Mouse (Mus musculus) frontal cortex, postnatal 36 days (tissue): Measurements from ENCODE around the gene Col5a1.

Experiments used
- DNase-seq, 2 experiments: peaks; one replicate each; pipeline ENCODE4 v3.0.0; 2022; ENCODE audit warnings: low spot score in 2 of 2

The Col5a1 gene

DNA sequence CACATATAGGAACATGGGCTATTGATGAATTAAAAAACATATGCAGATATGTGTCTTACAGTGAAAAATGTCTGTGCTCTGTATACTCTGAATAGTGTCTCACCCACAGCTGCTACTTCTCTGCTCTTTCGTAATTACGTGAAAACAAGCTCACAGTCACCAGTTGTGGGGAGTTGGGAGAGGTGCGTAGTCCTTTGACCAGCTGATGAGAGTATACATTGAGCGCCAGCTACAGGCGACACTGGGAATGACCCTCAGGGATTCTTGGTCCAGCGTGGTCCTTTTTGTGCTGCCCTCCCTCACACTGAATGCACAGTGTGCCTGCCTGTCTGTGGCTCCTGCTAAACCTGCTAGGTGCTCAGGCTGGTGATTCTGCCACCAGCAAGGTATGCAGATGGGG lies 82.9 kb downstream of the Col5a1 start:
- DNase-seq: peak in 1 of 2 experiments; percentile 52

DNA sequence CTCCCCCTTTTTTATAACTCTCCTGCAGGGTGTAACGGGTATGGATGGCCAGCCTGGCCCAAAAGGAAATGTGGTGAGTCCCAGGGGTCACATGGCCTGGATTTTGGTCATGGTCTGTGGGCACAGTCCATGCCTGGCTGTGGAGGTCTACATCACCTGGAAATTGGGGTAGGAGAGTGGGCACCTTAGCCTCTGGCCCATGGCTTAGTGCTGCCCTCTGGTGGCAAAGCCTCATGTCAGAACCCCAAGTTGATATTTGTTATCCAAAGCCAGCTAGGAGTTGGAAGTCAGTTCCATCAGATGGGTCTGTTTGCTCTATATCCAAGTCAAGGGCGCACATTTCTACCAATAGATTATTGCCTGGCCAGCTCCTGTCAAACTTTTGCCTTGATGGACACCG lies 87.6 kb downstream of the Col5a1 start:
- peak; percentile 64 to 66 for DNase-seq

DNA sequence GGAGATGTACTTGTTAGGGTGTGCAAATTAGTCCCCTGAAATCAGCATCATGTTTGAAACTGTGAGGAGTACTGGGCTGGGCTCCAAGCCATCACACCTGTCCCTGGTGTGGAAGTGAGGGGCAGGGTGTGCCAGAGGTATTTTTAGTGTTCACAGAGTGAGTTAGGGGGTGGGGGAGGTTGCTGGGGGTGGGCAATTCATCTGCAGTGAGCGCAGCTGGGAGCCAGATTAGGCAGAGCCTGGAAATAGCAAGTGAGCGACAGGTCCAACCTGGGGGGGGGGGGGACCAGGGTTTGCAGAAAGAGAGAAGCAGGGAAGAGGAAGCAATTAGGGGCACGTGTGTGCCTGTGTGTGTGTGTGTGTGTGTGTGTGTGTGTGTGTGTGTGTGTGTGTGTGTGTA lies 89.6 kb downstream of the Col5a1 start:
- DNase-seq: peak in 1 of 2 experiments; percentile 23

DNA sequence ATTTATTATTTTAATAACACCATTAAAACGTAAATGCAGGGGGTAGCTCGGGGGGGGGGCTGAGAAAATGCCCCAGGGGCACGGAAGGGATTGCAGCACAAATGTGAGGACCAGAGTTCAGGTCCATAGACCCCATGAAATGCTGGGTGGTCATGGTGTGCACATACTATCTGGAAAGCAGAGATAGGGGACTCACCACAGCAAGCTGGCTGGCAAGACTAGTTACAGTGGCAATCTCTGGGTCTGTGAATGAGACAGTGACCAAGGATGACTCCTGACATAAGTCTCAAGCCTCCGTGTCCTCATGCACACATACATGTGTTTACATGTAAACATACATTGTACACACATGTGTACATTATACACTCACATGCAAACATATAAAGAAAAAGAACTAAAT lies 90.3 kb downstream of the Col5a1 start:
- DNase-seq: no peak

DNA sequence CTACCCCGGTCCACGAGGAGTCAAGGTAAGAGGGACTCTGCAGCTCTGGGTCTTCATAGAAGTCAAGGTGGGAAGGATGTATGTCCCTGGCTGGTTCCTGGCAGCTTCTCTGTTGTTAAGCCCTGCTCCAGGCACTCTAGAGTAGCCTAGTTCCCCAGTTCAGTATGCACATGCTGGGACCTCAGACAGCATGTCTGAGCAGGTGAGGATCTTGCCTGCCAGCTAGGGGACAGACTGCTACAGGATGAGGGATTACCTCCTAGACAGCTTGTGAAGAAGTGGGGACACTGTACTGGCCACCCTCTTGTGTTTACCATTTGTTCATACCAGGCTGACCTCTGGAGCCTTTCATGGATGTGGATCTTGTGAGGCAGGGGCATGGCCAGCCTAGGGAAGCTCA lies 94.8 kb downstream of the Col5a1 start:
- DNase-seq: no peak

DNA sequence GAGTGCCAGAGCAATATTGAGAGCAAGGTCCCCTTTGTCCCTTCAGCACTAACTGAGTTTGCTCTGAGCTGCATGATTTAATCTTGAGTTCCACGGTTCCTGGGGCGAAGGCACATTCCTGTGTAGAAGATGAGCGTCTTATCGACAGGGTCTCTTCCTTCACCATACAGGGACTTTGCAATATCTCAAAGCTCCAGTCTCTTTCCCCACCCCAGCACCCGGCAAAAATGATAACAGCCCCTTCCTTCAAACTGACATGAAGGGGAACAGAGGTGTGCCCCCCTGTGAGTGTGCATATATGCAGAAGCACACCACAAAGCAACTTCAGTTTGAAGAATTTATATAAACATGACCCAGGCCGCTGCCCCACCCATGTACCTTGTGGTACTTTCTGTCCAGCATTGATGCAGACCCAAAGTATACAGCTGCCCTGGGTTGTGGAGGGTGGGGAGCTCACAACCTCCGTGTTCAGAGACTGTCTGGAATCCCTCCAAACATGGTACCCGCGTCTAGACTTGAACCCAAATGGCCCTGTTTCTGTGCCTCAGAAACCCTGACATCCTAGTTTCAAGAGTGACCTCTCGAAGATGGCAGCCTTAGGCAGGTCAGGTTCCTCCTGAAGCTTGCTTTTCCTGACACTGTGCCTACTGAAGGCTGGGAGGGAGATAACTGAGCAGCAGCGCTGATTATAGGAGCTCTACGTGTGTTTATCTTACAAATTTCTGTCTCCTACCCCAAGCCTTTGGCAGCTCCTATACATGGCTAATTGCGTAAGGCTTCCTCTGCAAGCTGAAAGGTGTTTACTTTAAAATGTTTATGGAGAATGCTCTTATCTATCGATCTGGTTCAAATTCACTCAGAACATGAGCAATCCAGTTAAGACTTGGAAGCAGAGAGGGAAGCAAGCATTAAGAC lies 95.7 kb downstream of the Col5a1 start:
- no peak for DNase-seq

DNA sequence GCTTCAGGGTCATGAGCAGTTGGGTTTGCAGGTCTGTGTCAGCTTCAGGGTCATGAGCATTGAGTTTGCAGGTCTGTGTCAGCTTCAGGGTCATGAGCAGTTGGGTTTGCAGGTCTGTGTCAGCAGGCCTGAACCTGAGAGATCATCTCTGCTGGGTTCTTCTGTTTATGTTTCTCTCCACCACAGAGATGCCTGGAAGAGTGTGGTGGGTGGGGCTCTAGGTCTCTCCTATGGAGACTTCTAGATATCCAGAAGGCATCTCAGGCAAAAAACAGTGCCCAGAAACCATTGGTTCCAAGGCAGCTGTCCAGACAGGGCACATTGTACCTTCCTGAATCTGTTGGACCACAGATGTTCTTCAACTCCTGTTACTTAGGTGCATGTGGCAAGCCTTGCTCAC lies 96.9 kb downstream of the Col5a1 start:
- no peak for DNase-seq

DNA sequence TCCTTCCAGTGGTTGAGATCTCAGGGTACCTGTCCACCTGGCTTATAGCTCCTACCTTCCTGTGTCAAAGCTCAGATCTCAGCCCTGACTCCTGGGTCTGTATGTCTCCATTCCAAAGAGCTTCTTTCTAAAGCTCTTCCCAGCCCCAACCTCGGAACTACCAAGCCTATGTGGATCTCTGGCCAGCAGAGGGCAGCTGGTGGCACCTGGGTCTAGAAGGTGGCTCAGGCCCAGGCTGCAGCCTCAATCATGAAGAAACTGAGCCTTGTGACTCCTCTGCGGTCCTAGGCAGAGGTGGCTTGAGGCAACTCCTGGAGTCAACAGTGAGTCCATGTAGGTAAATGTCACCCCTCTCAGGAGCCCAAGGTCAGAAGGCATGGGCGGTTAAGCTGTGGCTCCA lies 97.7 kb downstream of the Col5a1 start:
- peak; percentile 35 to 49 for DNase-seq

DNA sequence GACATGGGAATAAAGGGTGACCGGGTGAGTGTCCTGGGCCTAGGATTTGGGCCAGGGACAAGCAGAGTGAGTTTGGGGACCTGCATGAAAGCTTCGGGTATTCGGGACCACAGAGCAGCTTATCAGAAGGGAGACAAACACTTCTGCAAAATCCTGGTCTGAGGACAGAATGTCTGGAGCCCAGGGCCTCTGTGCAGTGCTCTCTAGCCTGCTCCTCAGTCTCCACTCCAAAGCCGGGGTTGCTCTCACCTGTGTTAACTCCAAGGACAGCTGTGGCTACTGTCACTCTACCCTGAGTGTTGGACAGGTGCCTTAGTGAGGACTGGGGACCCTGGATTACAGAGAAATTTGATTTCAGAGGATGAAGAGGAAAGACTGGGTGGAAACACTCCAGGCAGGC lies 100.5 kb downstream of the Col5a1 start:
- DNase-seq: no peak

DNA sequence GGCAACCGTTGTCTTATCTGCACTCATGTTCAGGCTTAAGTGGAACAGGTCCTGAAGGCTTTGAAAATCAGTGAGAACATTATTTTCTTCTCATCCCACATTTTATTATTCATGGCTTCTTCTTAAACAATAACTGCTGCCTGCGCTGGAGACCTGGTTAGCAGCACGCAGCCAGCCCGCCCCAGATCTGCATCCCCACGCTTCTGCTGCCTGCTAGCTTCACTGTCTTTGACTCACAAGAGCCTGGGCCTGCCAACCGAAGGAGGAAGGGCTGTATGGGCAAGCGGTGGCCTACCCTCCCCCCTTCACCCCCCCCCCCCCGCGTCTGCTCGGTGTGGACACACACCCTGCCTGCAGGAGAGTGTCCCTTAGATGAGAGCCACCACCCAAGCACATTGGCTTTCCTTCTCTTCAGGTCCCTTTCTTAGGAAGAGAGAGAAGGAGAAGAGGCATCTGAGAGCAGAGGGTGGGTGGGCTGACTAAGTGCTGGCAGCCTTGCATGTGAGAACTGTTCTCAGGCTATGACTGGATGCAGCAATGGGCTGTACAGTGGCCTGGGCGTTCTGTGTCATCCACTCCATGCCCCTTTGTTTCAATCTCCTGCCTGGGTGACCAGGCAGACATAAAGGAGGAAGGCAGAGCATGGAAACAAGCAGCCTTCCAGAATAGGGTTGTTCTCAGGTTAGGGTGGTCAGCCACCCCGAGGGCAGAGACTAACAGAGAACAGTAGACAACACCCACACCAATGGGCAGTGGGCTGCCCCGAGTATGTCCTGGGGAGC lies 104.4 kb downstream of the Col5a1 start:
- peak in 1 of 2 experiments; percentile 23 for DNase-seq

DNA sequence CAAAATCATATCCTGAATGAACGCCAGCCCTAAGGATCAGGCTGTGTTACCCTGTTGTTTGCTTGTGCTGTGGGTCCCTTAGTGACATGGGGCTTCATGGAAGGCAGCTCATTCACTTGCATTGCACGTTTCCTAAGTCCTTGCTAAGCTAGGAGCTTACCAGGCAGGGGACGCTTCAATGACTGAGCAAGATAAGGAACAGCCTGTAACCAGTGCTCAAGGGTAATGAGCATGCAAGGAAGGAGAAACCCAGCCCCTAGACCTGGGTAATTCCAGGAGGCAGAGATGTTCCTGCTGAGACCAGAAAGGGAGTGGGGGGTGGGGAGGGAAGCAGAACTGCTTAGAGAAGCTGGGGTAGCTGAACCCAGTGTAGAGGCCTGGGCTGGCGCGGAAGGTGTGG lies 107.2 kb downstream of the Col5a1 start:
- no peak for DNase-seq

DNA sequence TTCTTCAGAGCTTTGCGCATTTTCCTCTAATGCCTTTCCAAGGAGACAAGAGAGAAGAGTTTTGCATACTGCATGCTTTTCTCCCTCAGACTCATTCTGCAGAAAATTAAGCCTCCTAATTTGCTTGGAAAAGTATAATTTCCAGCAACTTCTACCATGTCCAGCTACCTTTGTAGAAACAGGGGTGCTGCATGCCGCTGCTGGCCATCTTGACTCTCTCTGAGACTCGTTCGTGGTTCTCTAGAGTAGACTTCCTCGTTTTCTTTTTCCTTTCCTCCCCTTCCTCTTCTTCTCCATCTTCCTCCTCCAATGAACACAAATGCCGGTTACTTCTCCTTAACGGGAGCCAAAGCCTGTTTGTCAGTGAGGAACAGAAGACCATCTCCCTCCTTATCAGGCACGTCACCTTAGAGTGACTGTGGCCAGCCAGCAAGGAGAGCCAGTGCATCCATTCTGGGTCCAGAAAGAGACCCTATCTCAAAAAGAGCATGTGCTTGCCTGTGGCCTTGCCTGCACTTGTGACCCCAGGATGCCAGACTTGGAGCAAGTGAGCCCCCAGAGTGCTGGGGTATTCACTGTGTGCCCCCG lies 113.9 kb downstream of the Col5a1 start:
- DNase-seq: no peak

DNA sequence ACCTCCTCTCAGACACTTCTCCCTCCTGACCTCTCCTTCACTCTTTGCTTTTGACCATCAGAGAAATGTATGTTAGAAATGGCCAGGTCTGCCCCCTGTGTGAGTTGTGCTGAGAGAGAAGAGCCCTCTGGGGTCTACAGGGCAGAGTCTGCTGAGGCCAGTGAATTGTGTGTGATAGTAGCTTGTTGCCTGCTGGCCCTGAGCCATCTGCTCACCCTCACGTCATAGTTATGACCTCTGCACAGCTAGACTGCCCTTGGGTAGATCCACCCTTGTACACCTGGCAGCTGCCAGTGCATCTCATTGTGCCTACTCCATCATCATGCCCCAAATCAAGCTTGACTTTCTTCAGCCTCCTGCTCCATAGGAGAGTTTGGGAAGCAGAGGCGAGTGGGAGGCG lies 114.4 kb downstream of the Col5a1 start:
- DNase-seq: no peak

DNA sequence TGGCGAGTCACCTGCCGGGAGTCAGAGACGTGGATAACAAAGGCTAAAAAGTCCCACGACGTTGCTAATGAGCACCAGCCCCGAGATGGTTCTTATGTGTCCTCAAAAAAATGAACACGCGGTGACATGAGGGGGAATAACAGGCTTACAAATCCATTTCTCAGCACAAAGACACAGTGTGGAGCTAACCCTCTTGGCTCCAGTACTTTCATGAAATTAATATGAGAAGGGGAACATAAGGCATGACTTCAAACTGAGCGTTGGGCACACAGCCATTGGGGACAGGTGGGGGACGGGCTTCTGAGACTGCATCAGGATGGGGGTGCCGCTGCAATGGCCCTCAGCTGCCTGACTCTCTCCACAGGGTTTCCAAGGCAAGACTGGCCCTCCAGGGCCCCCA lies 115.0 kb downstream of the Col5a1 start:
- no peak for DNase-seq

DNA sequence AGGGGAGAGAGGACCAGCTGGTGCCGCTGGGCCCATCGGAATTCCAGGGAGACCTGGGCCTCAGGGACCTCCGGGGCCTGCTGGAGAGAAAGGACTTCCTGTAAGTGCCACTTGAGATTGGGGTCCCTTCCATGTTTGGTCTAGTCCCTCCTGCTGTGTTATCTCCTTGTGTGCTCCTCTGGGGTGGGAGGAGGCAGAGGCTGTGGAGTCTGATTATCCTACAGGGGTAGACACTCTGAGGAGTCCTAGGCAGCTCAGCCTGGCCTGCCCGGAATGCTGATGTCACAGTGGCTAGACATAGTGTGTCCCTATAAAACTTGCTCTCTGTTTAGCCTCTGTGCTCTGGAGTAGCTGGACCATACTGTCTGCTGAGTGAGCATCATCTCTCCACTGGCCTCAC lies 119.0 kb downstream of the Col5a1 start:
- DNase-seq: no peak

DNA sequence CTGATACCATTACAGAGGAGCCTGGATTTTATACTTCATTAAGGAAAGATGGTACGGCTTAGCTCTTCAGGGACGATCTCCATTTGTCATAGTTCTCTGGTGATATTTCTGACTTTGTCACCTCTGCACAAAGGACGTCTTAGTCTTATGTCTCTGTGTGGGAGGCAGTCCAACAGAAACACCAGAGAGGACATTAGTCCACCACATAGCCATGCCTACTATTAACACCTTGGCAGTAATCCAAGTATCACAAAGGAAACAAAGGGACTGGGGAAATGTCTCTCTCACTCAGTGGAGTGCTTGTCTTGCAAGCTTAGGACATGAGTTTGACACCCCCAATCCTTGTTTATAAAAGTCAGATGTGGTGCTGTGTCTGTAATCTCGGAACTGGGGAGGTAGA lies 122.0 kb downstream of the Col5a1 start:
- DNase-seq: no peak

DNA sequence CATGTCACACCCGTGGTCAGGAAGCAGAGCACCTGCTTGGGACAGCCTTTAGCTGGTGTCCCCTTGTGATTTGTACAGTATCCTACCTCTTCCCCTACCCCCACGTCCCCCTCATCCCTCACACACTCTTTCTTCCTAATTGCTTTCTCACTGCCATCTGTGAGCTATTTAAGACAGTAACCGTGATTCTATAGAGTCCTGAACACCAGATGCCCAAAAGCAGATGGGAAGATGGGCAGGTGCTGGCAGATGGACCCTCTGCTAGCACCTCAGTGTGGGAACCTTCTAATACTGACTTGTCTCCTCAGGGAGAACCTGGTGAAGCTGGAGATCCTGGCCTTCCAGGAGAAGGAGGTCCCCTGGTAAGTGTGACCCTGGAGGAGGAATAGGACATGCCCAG lies 126.1 kb downstream of the Col5a1 start:
- no peak for DNase-seq

DNA sequence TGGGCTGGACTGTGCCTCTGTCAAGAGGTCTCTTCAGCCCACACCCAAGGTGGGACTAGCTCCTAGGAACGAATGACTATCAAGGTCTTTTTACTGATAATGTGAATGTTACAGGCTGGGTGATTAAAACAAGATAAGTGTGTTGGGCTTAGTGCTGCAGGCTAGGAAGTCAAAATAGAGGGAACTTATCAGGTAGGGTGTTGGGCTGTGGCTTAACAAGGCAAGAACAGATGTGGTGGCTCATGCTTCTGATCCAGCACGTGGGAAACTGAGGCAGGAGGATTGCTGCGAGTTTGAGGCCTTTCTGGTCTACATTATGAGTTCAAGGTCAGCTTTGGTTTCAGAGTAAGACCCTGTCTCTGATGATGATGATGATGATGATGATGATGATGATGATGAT lies 128.6 kb downstream of the Col5a1 start:
- DNase-seq: no peak

DNA sequence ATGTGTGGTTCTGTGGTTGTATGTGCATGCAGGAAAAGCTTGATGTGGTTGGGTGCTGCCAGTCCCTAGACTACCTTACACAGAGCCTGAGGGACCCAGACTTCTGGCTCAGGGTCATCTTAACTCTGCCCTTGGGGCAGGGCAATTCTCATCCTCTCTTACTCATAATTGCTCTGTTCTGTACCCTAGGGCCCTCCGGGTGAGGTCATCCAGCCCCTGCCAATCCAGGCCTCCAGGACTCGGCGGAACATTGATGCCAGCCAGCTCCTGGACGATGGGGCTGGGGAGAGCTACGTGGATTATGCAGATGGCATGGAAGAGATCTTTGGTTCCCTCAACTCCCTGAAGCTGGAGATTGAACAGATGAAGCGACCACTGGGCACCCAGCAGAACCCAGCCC lies 138.2 kb downstream of the Col5a1 start:
- no peak for DNase-seq

DNA sequence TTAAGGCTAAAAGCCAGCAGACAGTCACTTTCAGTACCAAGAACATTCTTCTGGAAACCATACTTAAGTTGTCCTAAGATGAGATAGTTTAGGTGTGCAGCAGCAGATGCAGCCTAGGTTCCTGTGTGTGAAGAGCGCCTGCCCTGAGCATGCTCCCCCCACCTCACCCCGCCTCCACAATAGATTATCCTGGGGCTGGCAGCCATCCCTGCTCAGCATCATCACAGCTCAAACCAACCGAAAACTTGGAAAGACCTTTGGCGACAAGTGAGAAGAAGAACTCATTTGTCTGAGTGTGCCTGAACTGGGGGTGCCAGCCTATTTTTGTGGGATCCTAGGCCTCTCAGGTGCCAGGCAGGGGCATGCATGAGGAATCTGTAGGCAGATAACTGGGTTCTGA lies 139.6 kb downstream of the Col5a1 start:
- DNase-seq: no peak

DNA sequence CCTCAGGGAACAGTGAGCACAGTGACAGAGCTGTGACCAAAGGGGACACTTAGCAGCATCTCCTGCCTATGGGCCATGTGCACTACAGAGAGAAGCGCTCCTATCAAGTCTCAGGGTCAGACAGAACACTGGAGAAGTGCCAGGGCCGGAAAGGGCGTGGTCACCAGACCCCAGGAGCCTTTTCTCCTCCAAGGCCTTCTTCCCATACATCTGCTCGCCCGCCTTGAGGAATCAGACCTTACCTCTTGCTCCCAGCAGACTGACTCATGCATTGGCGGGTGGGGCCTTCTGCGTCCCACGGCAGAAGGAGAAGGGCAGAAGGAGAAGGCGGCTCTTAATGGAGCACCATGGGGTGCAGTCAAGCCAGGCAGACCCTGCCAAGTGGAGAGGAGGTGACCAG lies 145.6 kb downstream of the Col5a1 start:
- no peak for DNase-seq

DNA sequence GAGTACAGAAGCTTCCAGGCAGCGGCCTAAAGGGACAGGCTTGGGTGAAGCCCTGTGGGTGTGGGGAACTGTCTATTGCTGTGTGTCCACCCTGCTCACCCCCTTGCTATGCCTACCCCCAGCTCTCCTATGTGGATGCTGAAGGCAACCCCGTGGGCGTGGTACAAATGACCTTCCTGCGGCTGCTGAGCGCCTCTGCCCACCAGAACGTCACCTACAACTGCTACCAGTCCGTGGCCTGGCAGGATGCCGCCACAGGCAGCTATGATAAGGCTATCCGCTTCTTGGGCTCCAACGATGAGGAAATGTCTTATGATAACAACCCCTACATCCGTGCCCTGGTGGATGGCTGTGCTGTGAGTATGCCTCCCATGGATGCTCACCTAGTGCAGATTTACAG lies 146.2 kb downstream of the Col5a1 start:
- DNase-seq: no peak
